Mouse (Mus musculus): ENCODE results near the gene Xpc. TPM values are rescaled to one million over a fixed set of nuclear protein-coding genes. Genes with fewer than 3 reads are reported as not detected.

The Xpc gene
- total and polyA plus RNA-seq, 3 experiments = 15.3 to 15.5 TPM; not detected in 1

- Histone ChIP-seq H3K79me2 (ENCODE audit: control insufficient read depth, insufficient read depth, low read length, poor library complexity) (peaks cover 15% of the 10 kb centered on the region), H3K27ac (ENCODE audit: control insufficient read depth, low read depth, low read length) (no peak overlapping the region; the same call in 1 of the 2 replicates), H3K36me3 (ENCODE audit: control insufficient read depth in 1 of 2, insufficient read depth in 2 of 2, low read length in 2 of 2) (peaks cover 7 to 24% of the 10 kb centered on the region in 2 experiments; a peak in 3 of 4 replicates), H3K9me3 (replicated peaks; ENCODE audit: insufficient read depth, low read length) (no peaks in the 10 kb centered on the region), H3K4me3 (ENCODE audit: control insufficient read depth in 1 of 2, insufficient read depth in 1 of 2, low read depth in 2 of 2, low read length in 2 of 2) (no peak overlapping the region), H3K27me3 (ENCODE audit: control insufficient read depth in 1 of 2, insufficient read depth in 2 of 2, low read length in 2 of 2) (no peaks in the 10 kb centered on the region), H3K9ac (ENCODE audit: control insufficient read depth, low read depth, low read length, poor library complexity, severe bottlenecking) (no peak overlapping the region), H3K4me1 (ENCODE audit: control insufficient read depth in 1 of 2, insufficient read depth in 2 of 2, low read length in 2 of 2) (peaks cover 2 to 10% of the 10 kb centered on the region in 2 experiments; a peak in 3 of 4 replicates)
- TF ChIP-seq RAD21 (IDR thresholded peaks at IDR 0.05; ENCODE audit: low read depth, low read length) = no peak
- TF ChIP-seq ZKSCAN1 (IDR thresholded peaks at IDR 0.05; ENCODE audit: low read depth, low read length) = 0 out of 2 replicates have a peak, but pooled peaks have one; percentile 34
- peak; percentile 58; the same call in 1 of the 2 replicates for TF ChIP-seq RCOR1 (IDR thresholded peaks at IDR 0.05; ENCODE audit: low read depth, low read length)
- peak; percentile 70 for TF ChIP-seq GATA1 (IDR thresholded peaks at IDR 0.05; ENCODE audit: low read depth, low read length)
- TF ChIP-seq MXI1 (IDR thresholded peaks at IDR 0.05; ENCODE audit: low read depth, low read length) = 0 out of 2 replicates have a peak, but pooled peaks have one; percentile 8
- TF ChIP-seq UBTF (IDR thresholded peaks at IDR 0.05; ENCODE audit: borderline replicate concordance, insufficient read depth, low read depth, low read length) = no peak
- peak in 1 of 2 experiments; percentile 55; a peak in 2 of 4 replicates for TF ChIP-seq EP300 (IDR thresholded peaks at IDR 0.05; ENCODE audit: low read depth in 1 of 2, low read length in 2 of 2)
- peak; percentile 93 for TF ChIP-seq ZNF384 (IDR thresholded peaks at IDR 0.05; ENCODE audit: low read depth, low read length)
- no peak for TF ChIP-seq NELFE (IDR thresholded peaks at IDR 0.05; ENCODE audit: low read depth, low read length)
- peak; percentile 45; the same call in 1 of the 2 replicates for TF ChIP-seq ETS1 (IDR thresholded peaks at IDR 0.05; ENCODE audit: low read depth, low read length)
- DNase-seq (ENCODE audit: low read depth, low spot score) = peak; percentile 29
These were observed 1.6 kb downstream of the Xpc start for GRCm38 (mm10) chr6:91514135-91514534.

GRCm38 (mm10) chr6:91510211-91510610, 5.5 kb downstream of the Xpc start:
- TF ChIP-seq TAL1 (IDR thresholded peaks at IDR 0.05; ENCODE audit: low read length) = no peak
- TF ChIP-seq RAD21 (IDR thresholded peaks at IDR 0.05; ENCODE audit: low read depth, low read length) = no peak
- TF ChIP-seq GATA1 (IDR thresholded peaks at IDR 0.05; ENCODE audit: low read depth, low read length) = no peak
- no peak for TF ChIP-seq MEF2A (IDR thresholded peaks at IDR 0.05; ENCODE audit: extremely low read depth, insufficient replicate concordance, low read depth, low read length, poor library complexity, severe bottlenecking)
- no peak for TF ChIP-seq USF2 (IDR thresholded peaks at IDR 0.05; ENCODE audit: borderline replicate concordance in 1 of 2, insufficient read depth in 1 of 2, low read depth in 1 of 2, low read length in 2 of 2)
- TF ChIP-seq BHLHE40 (IDR thresholded peaks at IDR 0.05; ENCODE audit: borderline replicate concordance, low read depth, low read length) = no peak
- TF ChIP-seq NRF1 (IDR thresholded peaks at IDR 0.05; ENCODE audit: insufficient read depth, low read depth, low read length, poor library complexity, severe bottlenecking) = no peak
- no peaks in the 10 kb centered on the region for H3K9me3 ChIP-seq (replicated peaks; ENCODE audit: insufficient read depth, low read length)
- no peak for DNase-seq (ENCODE audit: low read depth, low spot score)
- no peaks in the 10 kb centered on the region for H3K27me3 ChIP-seq (ENCODE audit: control insufficient read depth in 1 of 2, insufficient read depth in 2 of 2, low read length in 2 of 2)
- H3K9ac ChIP-seq (ENCODE audit: control insufficient read depth, low read depth, low read length, poor library complexity, severe bottlenecking) = no peak overlapping the region
- H3K4me3 ChIP-seq (ENCODE audit: control insufficient read depth in 1 of 2, insufficient read depth in 1 of 2, low read depth in 2 of 2, low read length in 2 of 2) = no peak overlapping the region
- peaks cover 3 to 28% of the 10 kb centered on the region in 2 experiments for H3K36me3 ChIP-seq (ENCODE audit: control insufficient read depth in 1 of 2, insufficient read depth in 2 of 2, low read length in 2 of 2)
- H3K4me1 ChIP-seq (ENCODE audit: control insufficient read depth in 1 of 2, insufficient read depth in 2 of 2, low read length in 2 of 2) = peaks cover 17 to 18% of the 10 kb centered on the region in 2 experiments
- H3K27ac ChIP-seq (ENCODE audit: control insufficient read depth, low read depth, low read length) = no peak overlapping the region
- no peaks in the 10 kb centered on the region for H3K79me2 ChIP-seq (ENCODE audit: control insufficient read depth, insufficient read depth, low read length, poor library complexity)
